Mouse (Mus musculus) heart, adult 2 months (tissue): ENCODE measurements around the gene Tmem94.

ENCODE experiments used
- CTCF ChIP-seq: fragments of 200-600 bp; IDR thresholded peaks from 2 replicates; pipeline ENCODE4 v1.8.1; 2022; ENCODE audit warnings: antibody characterized with exemption, mild to moderate bottlenecking, moderate library complexity
- POLR2A ChIP-seq: fragments of 200-500 bp; IDR thresholded peaks from 2 replicates; pipeline ENCODE4 v1.6.1; 2011; ENCODE audit warnings: mild to moderate bottlenecking, low read depth, low read length, control low read depth; ENCODE audit not compliant: insufficient read depth

- TF ChIP-seq CTCF (no peak), POLR2A (no peak)
Measured at GRCm38 (mm10) chr11:115766981-115767380, 1.7 kb downstream of the Tmem94 start.
